Mouse (Mus musculus) forebrain, embryonic 14.5 days (tissue): ENCODE measurements around the gene Vwa5b1. TPM values are rescaled to one million over a fixed set of nuclear protein-coding genes. Genes with fewer than 3 reads are reported as not detected.

Source experiments
- ATAC-seq: fragments of 200-750 bp; cut with Nextera tagmentation; 2 replicates; pipeline ENCODE4 v1.8.0; 2017; ENCODE audit warnings: mild to moderate bottlenecking, moderate library complexity
- DNase-seq: peaks from one replicate; pipeline ENCODE4 v3.0.0-alpha.2; 2015; ENCODE audit warnings: low spot score
- H3K27ac ChIP-seq: fragments of 300-500 bp; sonication (generic); 2 replicates; pipeline ENCODE4 v1.5.1; 2014; ENCODE audit warnings: low read depth, mild to moderate bottlenecking, control low read depth, low read length, moderate library complexity
- H3K27me3 ChIP-seq: fragments of 300-500 bp; sonication (generic); replicated peaks from 2 replicates; pipeline ENCODE4 v1.6.1; 2014; ENCODE audit warnings: low read length, control low read depth, mixed read lengths; ENCODE audit not compliant: control insufficient read depth, insufficient read depth
- H3K36me3 ChIP-seq: fragments of 300-500 bp; sonication (generic); 2 replicates; pipeline ENCODE4 v1.6.1; 2014; ENCODE audit warnings: low read length, control low read depth; ENCODE audit not compliant: control insufficient read depth, insufficient read depth
- H3K4me1 ChIP-seq: fragments of 300-500 bp; sonication (generic); 2 replicates; pipeline ENCODE4 v1.6.1; 2014; ENCODE audit warnings: antibody characterized with exemption, low read length, control low read depth; ENCODE audit not compliant: control insufficient read depth, insufficient read depth
- H3K4me2 ChIP-seq: fragments of 300-500 bp; sonication (generic); 2 replicates; pipeline ENCODE4 v1.6.1; 2014; ENCODE audit warnings: mild to moderate bottlenecking, control low read depth, low read length
- H3K4me3 ChIP-seq: fragments of 300-500 bp; sonication (generic); 2 replicates; pipeline ENCODE4 v1.5.1; 2014; ENCODE audit warnings: low read depth, low read length, control low read depth
- H3K9ac ChIP-seq: fragments of 300-500 bp; sonication (generic); 2 replicates; pipeline ENCODE4 v1.6.1; 2014; ENCODE audit warnings: mild to moderate bottlenecking, low read length, control low read depth, moderate library complexity
- H3K9me3 ChIP-seq: fragments of 300-500 bp; sonication (generic); replicated peaks from 2 replicates; pipeline ENCODE4 v1.6.1; 2016; ENCODE audit warnings: low read length, control low read depth, mixed read lengths; ENCODE audit not compliant: control insufficient read depth
- WGBS: fragments of 180-500 bp; shearing (Covaris S2); extraction: QIAGEN DNeasy Blood & Tissue Kit; methylation state at CpG from one replicate; pipeline ENCODE4 v1.1.7; 2014; 5-methylcytosine and 5-hydroxymethylcytosine counted together
- polyA plus RNA-seq: library from polyadenylated mRNA; unstranded; fragments of >200 nt; fragmentation: Nextera tagmentation; extraction: Ambion mirVana; gene quantifications from 2 replicates; pipeline ENCODE4 v1.2.1, GENCODE M21; 2014

Gene Vwa5b1
- polyA plus RNA-seq: 0.30 and 1.6 TPM in 2 replicates

GRCm38 (mm10) chr4:138635428-138636145 lies at the start of gene Vwa5b1:
Vwa5b1 (minus strand) TSS chr4:138635884.
- Histone ChIP-seq H3K9ac (peak within 1 kb of the TSS; percentile 29; the same call in 1 of the 2 replicates), H3K9me3 (no peaks in the 10 kb centered on the region), H3K4me2 (no peak within 1 kb of the TSS), H3K27me3 (no peaks in the 10 kb centered on the region), H3K4me1 (peaks cover 5% of the 10 kb centered on the region), H3K27ac (no peak within 1 kb of the TSS), H3K36me3 (no peaks in the 10 kb centered on the region), H3K4me3 (no peak within 1 kb of the TSS)
- ATAC-seq (no peak; the same call in 1 of the 2 replicates), DNase-seq (peak; percentile 56)
- 27% methylated on average over 8 of the region's 8 CpGs for WGBS

- Histone ChIP-seq H3K4me2 (no peak overlapping the region), H3K27ac (no peak overlapping the region), H3K4me3 (no peak overlapping the region), H3K36me3 (no peaks in the 10 kb centered on the region), H3K9ac (no peak overlapping the region), H3K9me3 (no peaks in the 10 kb centered on the region), H3K27me3 (peaks cover 16% of the 10 kb centered on the region; the same call in 1 of the 2 replicates), H3K4me1 (peaks cover 6% of the 10 kb centered on the region; the same call in 1 of the 2 replicates)
- no peak for DNase-seq
- peak; percentile 32; the same call in 1 of the 2 replicates for ATAC-seq
- 57% methylated on average over 2 of the region's 2 CpGs for WGBS
Measured at GRCm38 (mm10) chr4:138682760-138683159, 47.1 kb upstream of the Vwa5b1 start.

GRCm38 (mm10) chr4:138680124-138680523 lies 44.4 kb upstream of the Vwa5b1 start:
- no peak overlapping the region for H3K4me3 ChIP-seq
- no peak for DNase-seq
- WGBS: 78% methylated on average over 4 of the region's 4 CpGs
- H3K4me2 ChIP-seq: no peak overlapping the region
- no peak for ATAC-seq
- no peaks in the 10 kb centered on the region for H3K36me3 ChIP-seq
- H3K27me3 ChIP-seq: peaks cover 11% of the 10 kb centered on the region
- no peak overlapping the region for H3K27ac ChIP-seq
- H3K9ac ChIP-seq: no peak overlapping the region
- H3K4me1 ChIP-seq: peaks cover 4% of the 10 kb centered on the region; the same call in 1 of the 2 replicates
- H3K9me3 ChIP-seq: no peaks in the 10 kb centered on the region

GRCm38 (mm10) chr4:138677579-138677978 lies 41.9 kb upstream of the Vwa5b1 start:
- H3K9me3 ChIP-seq: no peaks in the 10 kb centered on the region
- H3K27me3 ChIP-seq: peaks cover 6% of the 10 kb centered on the region; the same call in 1 of the 2 replicates
- H3K4me3 ChIP-seq: peak overlapping the region; percentile 11; the same call in 1 of the 2 replicates
- ATAC-seq: peak; percentile 37; the same call in 1 of the 2 replicates
- peaks cover 4% of the 10 kb centered on the region; the same call in 1 of the 2 replicates for H3K4me1 ChIP-seq
- H3K27ac ChIP-seq: 0 out of 2 replicates have a peak overlapping the region, but pooled peaks have one; percentile 2
- peak overlapping the region; percentile 39 for H3K4me2 ChIP-seq
- no peaks in the 10 kb centered on the region for H3K36me3 ChIP-seq
- peak; percentile 87 for DNase-seq
- H3K9ac ChIP-seq: no peak overlapping the region
- 21% methylated on average over 16 of the region's 16 CpGs for WGBS

- Histone ChIP-seq H3K4me3 (no peak overlapping the region), H3K9ac (no peak overlapping the region), H3K27me3 (peaks cover 6% of the 10 kb centered on the region; the same call in 1 of the 2 replicates), H3K9me3 (no peaks in the 10 kb centered on the region), H3K4me1 (0 out of 2 replicates have a peak, but pooled peaks cover 4% of the 10 kb centered on the region), H3K27ac (no peak overlapping the region), H3K4me2 (no peak overlapping the region), H3K36me3 (no peaks in the 10 kb centered on the region)
- ATAC-seq: no peak
- peak; percentile 26 for DNase-seq
- WGBS: 13% methylated on average over 16 of the region's 16 CpGs
Measured at GRCm38 (mm10) chr4:138676480-138676879, 40.8 kb upstream of the Vwa5b1 start.

GRCm38 (mm10) chr4:138672160-138672559 lies 36.5 kb upstream of the Vwa5b1 start:
- no peak overlapping the region for H3K4me2 ChIP-seq
- H3K4me3 ChIP-seq: no peak overlapping the region
- ATAC-seq (no peak), DNase-seq (no peak)
- no peak overlapping the region for H3K27ac ChIP-seq
- H3K4me1 ChIP-seq: no peaks in the 10 kb centered on the region
- H3K27me3 ChIP-seq: peaks cover 10% of the 10 kb centered on the region; the same call in 1 of the 2 replicates
- H3K9ac ChIP-seq: no peak overlapping the region
- H3K36me3 ChIP-seq: no peaks in the 10 kb centered on the region
- H3K9me3 ChIP-seq: no peaks in the 10 kb centered on the region
- WGBS: 90% methylated on average over 3 of the region's 4 CpGs

- 88% methylated on average over 11 of the region's 11 CpGs for WGBS
Measured at GRCm38 (mm10) chr4:138670093-138670889, 34.6 kb upstream of the Vwa5b1 start.

GRCm38 (mm10) chr4:138666521-138666920 lies 30.8 kb upstream of the Vwa5b1 start:
- H3K4me1 ChIP-seq: 0 out of 2 replicates have a peak, but pooled peaks cover 2% of the 10 kb centered on the region
- no peak for ATAC-seq

More at GRCm38 (mm10) chr4:138670093-138670889, 34.6 kb upstream of the Vwa5b1 start:
- Histone ChIP-seq H3K4me2 (no peak overlapping the region), H3K27ac (no peak overlapping the region), H3K4me1 (no peaks in the 10 kb centered on the region), H3K36me3 (no peaks in the 10 kb centered on the region), H3K9me3 (no peaks in the 10 kb centered on the region), H3K9ac (no peak overlapping the region), H3K27me3 (peaks cover 3% of the 10 kb centered on the region; the same call in 1 of the 2 replicates), H3K4me3 (no peak overlapping the region)
- ATAC-seq: no peak
- no peak for DNase-seq

More at GRCm38 (mm10) chr4:138666521-138666920, 30.8 kb upstream of the Vwa5b1 start:
- no peak overlapping the region for H3K27ac ChIP-seq
- H3K4me3 ChIP-seq: no peak overlapping the region
- H3K9me3 ChIP-seq: no peaks in the 10 kb centered on the region
- no peak overlapping the region for H3K9ac ChIP-seq
- no peak for DNase-seq
- no peaks in the 10 kb centered on the region for H3K36me3 ChIP-seq
- 79% methylated on average over 10 of the region's 10 CpGs for WGBS
- 0 out of 2 replicates have a peak, but pooled peaks cover 3% of the 10 kb centered on the region for H3K27me3 ChIP-seq
- no peak overlapping the region for H3K4me2 ChIP-seq
